Mouse (Mus musculus) small intestine, adult 2 months (tissue): ENCODE results near the gene Hivep3.

ENCODE experiments used
- CTCF ChIP-seq: fragments of 200-500 bp; IDR thresholded peaks from 2 replicates; pipeline ENCODE4 v1.5.1; 2012; ENCODE audit warnings: low read depth, mild to moderate bottlenecking, control low read depth, inconsistent platforms, low read length, moderate library complexity, mixed read lengths; ENCODE audit not compliant: insufficient replicate concordance, insufficient read length; ENCODE audit errors: extremely low read depth
- POLR2A ChIP-seq: fragments of 200-500 bp; IDR thresholded peaks from 2 replicates; pipeline ENCODE4 v1.6.1; 2012; ENCODE audit warnings: low read depth, mild to moderate bottlenecking, control low read depth, inconsistent platforms, low read length, moderate library complexity

DNA sequence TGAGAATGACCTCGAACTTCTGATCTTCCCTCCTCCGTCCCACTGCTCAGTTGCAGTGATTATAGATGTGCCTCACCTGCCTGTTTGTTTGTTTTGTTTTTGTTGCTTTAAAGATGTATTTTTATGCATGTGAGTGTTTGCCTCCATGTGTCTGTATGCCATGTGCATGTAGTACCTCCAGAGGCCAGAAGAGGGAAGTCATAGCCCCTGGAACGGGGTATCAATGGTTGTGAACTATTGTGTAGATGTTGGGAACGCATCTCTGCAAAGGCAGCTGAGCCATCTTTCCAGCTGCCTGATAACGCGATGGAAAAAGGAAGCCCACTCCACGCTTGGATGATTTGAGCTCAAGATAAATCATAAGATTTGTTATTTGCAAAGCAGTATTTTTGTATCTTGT is 183.9 kb downstream of the Hivep3 start:
- TF ChIP-seq POLR2A (no peak), CTCF (peak; percentile 38; the same call in 1 of the 2 replicates)
